Mouse (Mus musculus): ENCODE data around the gene Usp3. TPM values are rescaled to one million over a fixed set of nuclear protein-coding genes. Genes with fewer than 3 reads are reported as not detected.

Gene Usp3
- total RNA-seq, 2 experiments from 2014 or later, result 33.5 to 36.8 TPM

DNA sequence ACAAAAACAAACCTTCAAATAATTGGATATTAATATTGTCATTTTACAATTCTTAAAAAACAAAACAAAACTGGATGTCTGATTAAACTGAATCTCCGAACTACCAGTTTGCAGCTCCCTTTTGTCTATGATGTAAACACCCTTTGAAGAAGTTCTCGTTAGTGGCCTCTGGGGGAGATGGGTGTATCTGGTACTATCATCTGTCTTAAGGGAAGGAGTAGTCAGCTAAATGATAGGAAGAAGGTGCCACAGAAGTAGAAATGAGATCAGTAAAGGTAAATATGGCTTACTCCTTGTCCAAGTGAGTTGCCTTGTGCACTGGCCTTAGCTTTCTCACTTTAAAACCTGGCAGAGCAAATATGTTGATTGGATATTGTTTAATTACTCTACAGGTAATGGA lies 115.2 kb downstream of the Usp3 start:
- intact Hi-C loops (cut with DNase I), result no loop called here
- no peak for DNase-seq (ENCODE audit: low spot score in 2 of 2)

DNA sequence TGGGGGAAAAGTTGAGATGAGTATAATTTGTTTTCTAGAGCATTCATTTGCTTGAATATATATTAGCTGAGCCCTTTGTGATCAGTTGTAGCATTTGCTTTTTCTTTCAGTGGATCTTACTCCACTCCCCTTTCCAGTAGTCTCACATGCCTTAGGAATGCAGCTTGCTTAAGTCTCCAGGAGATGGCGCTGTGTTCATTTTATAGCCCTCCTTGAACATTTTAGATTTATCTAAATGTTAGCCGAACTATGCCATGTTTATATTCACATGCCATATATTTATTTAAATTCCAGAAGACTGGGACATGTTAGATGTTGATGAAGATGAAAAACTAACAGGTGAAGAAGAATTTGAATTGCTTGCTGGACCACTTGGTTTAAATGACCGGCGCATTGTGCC lies 127.9 kb downstream of the Usp3 start:
- intact Hi-C loops (cut with DNase I), result loop anchor here (10.0 kb wide), 1 partner anchor 70 kb away; no protein-coding TSS in a partner anchor
- DNase-seq (ENCODE audit: low spot score in 2 of 2), result no peak

Other genes starting within 250 kb of the Usp3 start
- 100 to 1,000 TPM; 115 to 134 TPM for gene Herc1, start 242.7 kb downstream of the Usp3 start, total RNA-seq (2021)
- under 1 TPM; 0.35 to 0.52 TPM for gene Fbxl22, start 78.5 kb downstream of the Usp3 start, total RNA-seq (2021)
- 10 to 100 TPM in 1 of 2 experiments, 1 to 10 TPM in 1; 8.7 to 15.4 TPM for gene Car12, start 120.5 kb upstream of the Usp3 start, total RNA-seq (2021)
- gene Aph1b, start 202.3 kb upstream of the Usp3 start, total RNA-seq (2021), result 10 to 100 TPM; 19.5 to 19.6 TPM
- gene Gm10647, start 203.9 kb upstream of the Usp3 start, total RNA-seq (2021), result under 1 TPM; 0.30 to 0.88 TPM
- 1 to 10 TPM; 5.7 to 7.2 TPM for gene Aph1c, start 241.6 kb upstream of the Usp3 start, total RNA-seq (2021)